Mouse (Mus musculus) CD4-positive naive resting alpha-beta T cell, adult 57 days (primary cell): ENCODE measurements around the gene Ccdc92. TPM values are rescaled to one million over a fixed set of nuclear protein-coding genes. Genes with fewer than 3 reads are reported as not detected.

Source experiments
- total RNA-seq: library from RNA; stranded (reverse); gene quantifications from one replicate; pipeline ENCODE4 v1.2.4, GENCODE M21; 2023

Ccdc92 gene
- total RNA-seq = 8.4 TPM

DNA sequence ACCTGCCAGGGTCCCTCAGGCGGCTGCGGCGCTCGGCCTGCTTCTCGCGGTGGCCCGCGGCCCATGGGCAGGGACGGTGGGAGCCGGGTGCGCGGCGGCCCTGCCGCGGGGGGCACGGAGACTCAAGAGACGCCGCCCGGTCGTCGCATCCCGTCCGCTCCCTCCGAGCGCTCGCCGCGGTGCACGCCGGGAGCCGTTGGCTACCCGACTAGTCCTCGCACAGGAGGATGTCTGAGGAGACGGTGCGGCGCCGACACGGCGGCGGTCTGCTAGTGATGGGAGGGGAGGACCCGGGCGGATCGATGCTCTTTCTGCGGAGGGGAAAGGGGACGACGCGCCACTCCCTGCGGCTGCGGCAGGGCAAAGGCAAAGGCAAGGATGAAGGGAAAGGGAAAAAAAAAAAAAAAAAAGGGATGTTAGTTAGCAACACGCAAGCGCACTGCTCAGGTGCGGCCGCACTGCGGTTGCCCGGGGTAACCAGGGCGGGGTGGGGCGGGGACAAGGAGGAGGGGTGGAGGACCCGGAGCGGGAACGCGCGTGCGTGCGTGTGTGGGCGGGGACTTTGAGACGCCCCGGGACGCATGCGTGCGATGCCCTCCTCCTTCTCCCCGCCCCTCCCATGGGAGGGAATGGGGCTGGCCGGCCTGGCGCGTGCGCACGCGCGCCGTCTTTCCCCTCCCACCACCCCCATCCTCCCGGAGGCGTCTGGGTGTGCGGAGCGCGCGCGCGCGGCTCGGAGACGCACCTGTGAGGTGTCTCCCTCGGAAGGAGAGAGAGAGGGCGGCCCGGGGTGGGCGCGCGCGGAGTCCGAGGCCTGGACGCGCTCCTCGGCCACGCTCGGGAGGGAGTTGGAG lies at the start of gene Ccdc92, which contains the start of gene Zfp664:
Ccdc92 (minus strand) TSS at position 412 of the 854 bp plus-strand sequence.
Zfp664 (plus strand) TSS at position 679 of the 854 bp plus-strand sequence.

Other genes starting within 250 kb of the Ccdc92 start
- 64.8 TPM for gene Atp6v0a2, start 233.8 kb downstream of the Ccdc92 start, total RNA-seq
- gene Dnah10, start 137.3 kb downstream of the Ccdc92 start, total RNA-seq = 0.18 TPM
- 29.4 TPM for gene Zfp664, start 267 bp upstream of the Ccdc92 start, total RNA-seq
- gene Rflna, start 140.8 kb upstream of the Ccdc92 start, total RNA-seq = not detected